Mouse (Mus musculus): ENCODE measurements around the gene Zbtb7a. TPM values are rescaled to one million over a fixed set of nuclear protein-coding genes. Genes with fewer than 3 reads are reported as not detected.
"Not testable (repeated sequence)": the region's sequence is repeated elsewhere in the genome, so short reads cannot be mapped to it uniquely, and the experiment has no call there.

Gene Zbtb7a
- polyA plus RNA-seq, 1 experiment from 2014 or later, result 31.5 TPM

DNA sequence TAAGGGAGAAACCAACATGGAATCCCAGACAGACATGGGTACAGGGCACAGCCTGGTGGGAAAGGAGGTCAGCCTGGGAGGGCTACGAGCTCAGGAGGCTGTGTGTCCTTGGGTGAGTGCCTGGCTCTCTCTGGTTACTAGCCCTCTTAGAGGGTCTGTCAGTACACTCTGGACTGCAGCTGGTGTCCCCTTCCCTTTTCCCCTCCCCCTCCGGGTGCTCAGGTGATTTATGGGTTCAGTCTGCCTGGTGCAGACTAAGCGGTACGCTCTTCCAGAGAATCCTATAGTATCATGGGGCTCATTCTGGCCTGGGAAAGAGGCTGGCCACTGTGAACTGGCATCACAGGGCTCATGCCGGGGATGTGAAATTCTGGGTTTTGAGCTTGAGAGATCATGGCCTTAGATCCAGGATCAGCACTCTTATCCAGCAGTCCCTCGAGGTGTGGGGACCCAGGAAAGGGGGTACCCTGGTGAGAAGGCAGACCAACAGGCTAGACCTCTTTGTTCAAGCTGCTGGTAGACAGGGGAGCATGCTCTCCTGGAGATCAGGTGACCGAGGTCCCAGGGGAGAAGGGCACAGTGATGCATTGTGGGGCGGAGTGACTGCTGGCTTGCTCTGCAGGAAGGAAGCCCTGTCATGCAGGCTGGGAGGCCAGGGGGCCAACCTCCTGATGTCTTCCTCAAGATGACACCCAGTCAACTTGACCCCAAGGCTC, 26.7 kb downstream of the Zbtb7a start:
- no peak overlapping the region for H3K9ac ChIP-seq (ENCODE audit: low read length)
- no peaks in the 10 kb centered on the region for H3K9me3 ChIP-seq (ENCODE audit: control insufficient read depth, low read length)
- no peak overlapping the region for H3K4me3 ChIP-seq (ENCODE audit: low read length)
- H3K4me2 ChIP-seq (ENCODE audit: low read depth, low read length), result no peak overlapping the region
- no peak for ATAC-seq (ENCODE audit: low read depth)
- WGBS, result 81% methylated on average over 8 of the region's 8 CpGs
- peaks cover 8% of the 10 kb centered on the region for H3K4me1 ChIP-seq (replicated peaks; ENCODE audit: control insufficient read depth, insufficient read depth, low read length)
- no peak overlapping the region for H3K27ac ChIP-seq (ENCODE audit: low read length)
- peaks cover 32% of the 10 kb centered on the region for H3K36me3 ChIP-seq (ENCODE audit: control insufficient read depth, insufficient read depth, low read length)
- no peaks in the 10 kb centered on the region for H3K27me3 ChIP-seq (ENCODE audit: control insufficient read depth, insufficient read depth, low read depth, low read length)

DNA sequence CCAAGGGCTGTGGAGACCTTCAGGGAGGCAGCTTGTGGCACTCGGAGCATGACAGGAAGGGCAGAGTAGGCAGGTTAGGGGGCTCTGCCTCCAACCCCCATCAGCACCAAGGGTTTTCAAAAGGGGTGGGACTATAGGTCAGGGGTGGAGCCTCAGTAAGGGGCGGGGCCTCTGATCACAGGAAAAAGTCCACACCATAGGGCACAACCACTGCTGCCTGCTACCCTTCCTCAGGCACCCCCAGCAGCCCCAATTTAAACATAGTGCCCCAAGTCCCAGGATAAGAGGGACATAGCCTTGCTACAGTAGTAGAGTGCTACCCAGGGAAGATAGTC, 27.3 kb downstream of the Zbtb7a start:
- H3K27ac ChIP-seq (ENCODE audit: low read length), result no peak overlapping the region
- WGBS, result 55% methylated on average over 2 of the region's 2 CpGs
- H3K9me3 ChIP-seq (ENCODE audit: control insufficient read depth, low read length), result no peaks in the 10 kb centered on the region
- H3K36me3 ChIP-seq (ENCODE audit: control insufficient read depth, insufficient read depth, low read length), result peaks cover 27% of the 10 kb centered on the region
- H3K9ac ChIP-seq (ENCODE audit: low read length), result no peak overlapping the region
- H3K27me3 ChIP-seq (ENCODE audit: control insufficient read depth, insufficient read depth, low read depth, low read length), result no peaks in the 10 kb centered on the region
- H3K4me2 ChIP-seq (ENCODE audit: low read depth, low read length), result no peak overlapping the region
- H3K4me3 ChIP-seq (ENCODE audit: low read length), result no peak overlapping the region
- no peak for ATAC-seq (ENCODE audit: low read depth)
- H3K4me1 ChIP-seq (replicated peaks; ENCODE audit: control insufficient read depth, insufficient read depth, low read length), result peaks cover 11% of the 10 kb centered on the region

DNA sequence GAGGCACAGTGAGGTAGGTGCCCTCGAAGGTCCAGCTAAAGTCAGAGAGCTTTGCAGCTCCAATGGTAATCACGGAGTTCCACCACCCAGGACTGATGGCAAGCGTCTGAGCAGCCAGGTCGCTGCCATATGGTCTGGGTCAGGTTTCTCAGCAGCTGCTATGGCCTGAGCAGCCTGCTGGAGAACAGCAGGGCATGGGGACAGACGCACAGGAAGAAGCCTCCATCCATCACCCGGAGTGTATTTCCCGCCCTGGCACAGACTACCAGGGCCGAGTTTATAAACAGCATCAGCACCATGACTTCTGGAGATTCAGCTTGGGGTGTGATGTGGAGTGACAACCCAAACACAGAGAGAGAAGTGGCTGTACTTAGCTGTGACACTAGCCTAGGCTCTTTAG, 30.1 kb downstream of the Zbtb7a start:
- Histone ChIP-seq H3K4me1 (replicated peaks; ENCODE audit: control insufficient read depth, insufficient read depth, low read length) (peaks cover 15% of the 10 kb centered on the region), H3K4me2 (ENCODE audit: low read depth, low read length) (no peak overlapping the region), H3K27ac (ENCODE audit: low read length) (no peak overlapping the region), H3K9ac (ENCODE audit: low read length) (no peak overlapping the region), H3K27me3 (ENCODE audit: control insufficient read depth, insufficient read depth, low read depth, low read length) (no peaks in the 10 kb centered on the region), H3K36me3 (ENCODE audit: control insufficient read depth, insufficient read depth, low read length) (peaks cover 19% of the 10 kb centered on the region), H3K9me3 (ENCODE audit: control insufficient read depth, low read length) (no peaks in the 10 kb centered on the region), H3K4me3 (ENCODE audit: low read length) (no peak overlapping the region)
- ATAC-seq (ENCODE audit: low read depth), result no peak
- WGBS, result 54% methylated on average over 8 of the region's 8 CpGs

DNA sequence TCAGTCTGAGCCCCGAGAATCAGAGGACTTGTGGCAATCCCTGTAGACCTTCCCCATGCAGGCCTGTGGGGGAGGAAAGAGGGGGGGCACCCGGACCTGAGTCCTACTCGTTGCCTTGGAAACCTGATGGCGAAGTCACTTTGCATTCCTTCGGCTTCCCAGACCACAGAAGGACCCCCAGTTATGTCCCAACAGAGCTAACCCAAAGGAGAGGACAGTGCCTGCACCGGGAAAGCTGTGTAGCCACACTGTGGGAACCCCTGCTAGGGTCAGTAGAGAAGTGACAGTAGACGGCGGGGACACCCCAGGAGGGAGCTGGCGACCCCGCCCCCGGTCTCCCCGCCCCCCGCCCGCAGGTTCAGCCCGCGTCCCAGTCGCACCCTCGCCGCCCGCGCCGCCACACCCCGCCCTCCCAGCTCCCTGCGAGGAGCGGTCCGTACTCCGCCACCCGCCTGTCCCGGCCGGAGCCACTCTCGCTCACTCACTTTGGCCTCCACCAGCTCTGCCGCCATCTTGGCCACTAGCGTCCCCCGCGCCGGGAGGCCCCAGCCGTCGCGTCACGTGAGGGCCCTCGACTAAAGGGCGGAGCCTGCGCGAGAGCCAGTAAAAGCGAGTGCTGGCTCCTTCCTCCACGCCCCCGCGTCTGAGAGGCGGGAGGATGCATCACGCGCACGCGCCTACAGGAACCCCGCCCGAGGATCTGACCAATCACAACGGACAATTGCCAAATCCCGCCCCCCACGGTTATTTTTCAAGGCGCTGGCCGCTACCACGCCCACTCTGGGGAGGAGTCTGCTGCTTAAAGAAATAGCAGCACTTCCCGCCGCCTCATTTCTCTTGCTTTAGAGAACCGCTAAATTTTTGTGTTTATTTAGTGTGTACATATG, 32.4 kb downstream of the Zbtb7a start, which contains the start of gene Pias4:
Gene Pias4 (minus strand): TSS at position 724 of the 887 bp plus-strand sequence.
- Histone ChIP-seq H3K36me3 (ENCODE audit: control insufficient read depth, insufficient read depth, low read length) (peaks cover 8% of the 10 kb centered on the region; the same call in 1 of the 2 replicates), H3K27ac (ENCODE audit: low read length) (peak within 1 kb of the TSS; percentile 85), H3K9ac (ENCODE audit: low read length) (peak within 1 kb of the TSS; percentile 91), H3K4me1 (replicated peaks; ENCODE audit: control insufficient read depth, insufficient read depth, low read length) (peaks cover 15% of the 10 kb centered on the region), H3K9me3 (ENCODE audit: control insufficient read depth, low read length) (no peaks in the 10 kb centered on the region), H3K4me3 (ENCODE audit: low read length) (peak within 1 kb of the TSS; percentile 75), H3K27me3 (ENCODE audit: control insufficient read depth, insufficient read depth, low read depth, low read length) (no peaks in the 10 kb centered on the region), H3K4me2 (ENCODE audit: low read depth, low read length) (peak within 1 kb of the TSS; percentile 70)
- under 1% methylated on average over 54 of the region's 64 CpGs for WGBS
- ATAC-seq (ENCODE audit: low read depth), result peak; percentile 94

DNA sequence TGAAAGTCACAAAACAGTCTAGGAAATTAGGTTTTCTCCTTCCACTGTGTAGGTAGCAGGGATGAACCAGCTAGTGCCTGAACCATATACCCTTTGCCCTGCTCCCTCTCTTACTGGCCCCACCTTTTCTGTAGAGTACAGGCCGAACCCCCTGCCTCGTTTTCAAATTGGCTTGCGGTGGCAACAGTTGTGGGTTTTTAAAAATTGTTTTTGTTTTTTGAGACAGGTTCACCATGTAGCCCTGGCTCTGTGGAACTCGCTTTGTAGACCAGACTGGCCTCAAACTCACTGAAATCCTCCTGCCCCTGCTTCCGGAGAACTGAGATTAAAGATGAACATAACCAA, 33.0 kb downstream of the Zbtb7a start:
- Histone ChIP-seq H3K36me3 (ENCODE audit: control insufficient read depth, insufficient read depth, low read length) (peaks cover 4% of the 10 kb centered on the region; the same call in 1 of the 2 replicates), H3K4me3 (ENCODE audit: low read length) (peak overlapping the region; percentile 55), H3K27me3 (ENCODE audit: control insufficient read depth, insufficient read depth, low read depth, low read length) (no peaks in the 10 kb centered on the region), H3K9me3 (ENCODE audit: control insufficient read depth, low read length) (no peaks in the 10 kb centered on the region), H3K9ac (ENCODE audit: low read length) (peak overlapping the region; percentile 66), H3K4me1 (replicated peaks; ENCODE audit: control insufficient read depth, insufficient read depth, low read length) (peaks cover 15% of the 10 kb centered on the region), H3K4me2 (ENCODE audit: low read depth, low read length) (peak overlapping the region; percentile 70), H3K27ac (ENCODE audit: low read length) (peak overlapping the region; percentile 85)
- peak; percentile 61 for ATAC-seq (ENCODE audit: low read depth)
- 7% methylated on average over 5 of the region's 5 CpGs for WGBS

DNA sequence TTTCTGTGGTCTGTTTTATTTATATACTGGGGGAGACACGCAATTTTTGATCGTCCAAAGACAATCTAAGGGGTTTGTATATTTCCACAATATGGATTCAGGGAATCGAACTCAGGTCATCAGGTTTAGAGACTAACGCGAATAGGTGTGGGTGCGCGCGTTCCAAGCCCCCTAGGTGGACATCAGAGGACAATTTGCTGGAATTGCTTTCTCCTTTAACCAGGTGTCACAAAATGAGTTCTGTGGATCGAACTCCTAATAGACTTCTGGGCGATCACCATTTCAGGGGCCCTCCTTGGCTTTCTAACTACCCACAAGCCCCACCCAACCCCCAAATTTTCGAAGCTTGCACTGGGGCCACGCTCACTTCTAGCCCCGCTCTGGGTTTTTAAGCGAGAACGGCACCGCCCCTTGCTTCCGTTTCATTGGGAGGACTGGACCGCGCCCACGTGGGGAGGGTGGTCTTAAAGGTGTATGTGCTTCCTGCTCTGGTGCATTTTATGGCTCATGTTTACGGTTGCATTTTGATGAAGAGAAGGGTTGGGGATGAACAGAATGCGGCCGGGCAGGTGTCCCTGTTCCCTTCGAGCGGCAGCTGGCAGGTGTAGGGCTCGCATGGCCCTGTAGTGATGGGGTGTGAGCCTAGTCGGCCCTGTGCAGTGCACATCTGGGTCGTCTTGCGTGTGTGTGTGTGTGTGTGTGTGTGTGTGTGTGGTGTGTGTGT, 33.7 kb downstream of the Zbtb7a start:
- peaks cover under 1% of the 10 kb centered on the region; the same call in 1 of the 2 replicates for H3K36me3 ChIP-seq (ENCODE audit: control insufficient read depth, insufficient read depth, low read length)
- H3K9ac ChIP-seq (ENCODE audit: low read length), result peak overlapping the region; percentile 66
- H3K27me3 ChIP-seq (ENCODE audit: control insufficient read depth, insufficient read depth, low read depth, low read length), result no peaks in the 10 kb centered on the region
- peak overlapping the region; percentile 55 for H3K4me3 ChIP-seq (ENCODE audit: low read length)
- H3K4me2 ChIP-seq (ENCODE audit: low read depth, low read length), result peak overlapping the region; percentile 70
- peak overlapping the region; percentile 85 for H3K27ac ChIP-seq (ENCODE audit: low read length)
- H3K4me1 ChIP-seq (replicated peaks; ENCODE audit: control insufficient read depth, insufficient read depth, low read length), result peaks cover 20% of the 10 kb centered on the region
- peak; percentile 56; the same call in 1 of the 2 replicates for ATAC-seq (ENCODE audit: low read depth)
- H3K9me3 ChIP-seq (ENCODE audit: control insufficient read depth, low read length), result no peaks in the 10 kb centered on the region
- 2% methylated on average over 29 of the region's 29 CpGs for WGBS

DNA sequence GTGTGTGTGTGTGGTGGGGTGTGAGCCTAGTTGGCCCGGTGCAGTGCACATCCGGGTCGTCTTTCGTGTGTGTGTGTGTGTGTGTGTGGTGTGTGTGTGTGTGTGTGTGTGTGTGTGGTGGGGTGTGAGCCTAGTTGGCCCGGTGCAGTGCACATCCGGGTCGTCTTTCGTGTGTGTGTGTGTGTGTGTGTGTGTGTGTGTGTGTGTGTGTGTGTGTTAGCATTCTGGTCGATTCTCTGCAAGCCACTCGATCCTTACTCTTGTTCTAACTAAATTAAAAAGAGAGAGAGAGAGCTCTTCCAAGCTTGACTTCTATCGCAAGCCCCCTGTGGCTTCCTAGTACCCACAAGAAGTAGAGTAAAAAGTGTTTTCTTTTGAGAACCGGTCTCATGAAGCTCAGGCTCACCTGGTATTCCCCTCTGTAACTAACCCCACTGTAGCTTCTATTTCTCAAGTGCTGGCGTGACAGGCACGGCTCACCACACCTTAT, 34.4 kb downstream of the Zbtb7a start:
- 24% methylated on average over 9 of the region's 14 CpGs for WGBS
- H3K27ac ChIP-seq (ENCODE audit: low read length), result peak overlapping the region; percentile 50; the same call in 1 of the 2 replicates
- ATAC-seq (ENCODE audit: low read depth); H3K4me3 ChIP-seq (ENCODE audit: low read length); H3K27me3 ChIP-seq (ENCODE audit: control insufficient read depth, insufficient read depth, low read depth, low read length); H3K9me3 ChIP-seq (ENCODE audit: control insufficient read depth, low read length); H3K9ac ChIP-seq (ENCODE audit: low read length); H3K36me3 ChIP-seq (ENCODE audit: control insufficient read depth, insufficient read depth, low read length): not testable (repeated sequence)
- peak overlapping the region; percentile 34; the same call in 1 of the 2 replicates for H3K4me2 ChIP-seq (ENCODE audit: low read depth, low read length)
- H3K4me1 ChIP-seq (replicated peaks; ENCODE audit: control insufficient read depth, insufficient read depth, low read length), result peaks cover 23% of the 10 kb centered on the region

DNA sequence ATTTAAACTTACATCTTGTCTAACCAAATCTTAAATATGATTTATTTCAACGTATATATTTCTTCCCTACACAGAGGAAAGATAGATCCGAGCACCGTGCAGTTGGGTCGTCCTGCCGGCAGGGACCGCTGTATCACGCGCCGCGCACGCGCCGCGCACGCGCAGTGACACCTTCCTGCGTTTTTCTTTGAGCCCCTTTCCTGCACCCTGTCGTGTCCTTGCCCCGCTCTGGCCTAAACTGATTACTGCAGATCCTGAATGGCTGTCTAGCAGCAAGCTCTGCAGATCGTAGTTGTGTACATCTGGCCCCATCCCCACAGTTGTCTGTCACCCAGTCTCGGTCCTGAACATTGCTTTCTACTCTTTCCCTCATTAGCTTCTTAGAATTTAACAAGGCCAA, 38.1 kb downstream of the Zbtb7a start:
- 7% methylated on average over 21 of the region's 21 CpGs for WGBS
- Histone ChIP-seq H3K4me1 (replicated peaks; ENCODE audit: control insufficient read depth, insufficient read depth, low read length) (peaks cover 31% of the 10 kb centered on the region), H3K27ac (ENCODE audit: low read length) (peak overlapping the region; percentile 77), H3K27me3 (ENCODE audit: control insufficient read depth, insufficient read depth, low read depth, low read length) (no peaks in the 10 kb centered on the region), H3K4me3 (ENCODE audit: low read length) (0 out of 2 replicates have a peak overlapping the region, but pooled peaks have one; percentile 1), H3K9ac (ENCODE audit: low read length) (peak overlapping the region; percentile 62), H3K9me3 (ENCODE audit: control insufficient read depth, low read length) (no peaks in the 10 kb centered on the region), H3K4me2 (ENCODE audit: low read depth, low read length) (peak overlapping the region; percentile 48), H3K36me3 (ENCODE audit: control insufficient read depth, insufficient read depth, low read length) (peaks cover 6% of the 10 kb centered on the region)
- peak; percentile 11 for ATAC-seq (ENCODE audit: low read depth)

All from lung, embryonic 16.5 days (tissue).